Mouse (Mus musculus): ENCODE results near the gene Dync1li1.

Dync1li1 gene

DNA sequence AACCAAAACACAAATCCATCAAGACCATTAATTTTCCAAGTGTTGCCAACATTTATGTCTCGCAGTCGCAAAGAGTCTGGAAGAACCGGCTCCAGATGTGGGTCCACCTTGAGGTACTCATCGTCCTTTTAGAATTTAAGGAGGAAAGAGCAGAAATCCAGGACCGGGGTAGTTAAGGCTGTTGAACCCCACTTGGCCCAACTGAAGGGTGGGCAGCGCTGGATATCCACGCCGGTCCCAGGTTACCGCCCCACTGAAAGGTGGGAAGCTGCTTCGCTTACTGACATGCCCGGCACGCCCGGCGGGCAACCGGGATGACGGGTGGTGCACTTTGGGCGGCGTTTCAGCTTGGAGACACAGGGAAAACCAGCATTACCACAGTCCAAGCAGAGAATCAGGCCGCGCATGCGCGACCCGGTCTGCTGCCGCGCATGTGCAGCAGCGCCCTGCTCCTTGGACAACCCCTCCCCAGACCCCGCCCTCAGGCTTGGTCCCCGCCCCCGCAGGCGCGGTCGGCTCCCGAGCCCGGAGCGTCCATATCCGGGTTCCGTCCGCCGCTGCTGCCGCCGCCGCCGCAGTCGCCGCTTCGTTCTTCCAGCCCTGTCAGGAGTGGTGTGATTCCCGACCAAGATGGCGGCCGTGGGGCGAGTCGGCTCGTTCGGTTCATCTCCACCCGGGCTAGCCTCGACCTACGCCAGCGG lies at the start of gene Dync1li1:
Gene Dync1li1 (plus strand): TSS at position 539 of the 701 bp plus-strand sequence.
- DNase-seq = peak; percentile 99

DNA sequence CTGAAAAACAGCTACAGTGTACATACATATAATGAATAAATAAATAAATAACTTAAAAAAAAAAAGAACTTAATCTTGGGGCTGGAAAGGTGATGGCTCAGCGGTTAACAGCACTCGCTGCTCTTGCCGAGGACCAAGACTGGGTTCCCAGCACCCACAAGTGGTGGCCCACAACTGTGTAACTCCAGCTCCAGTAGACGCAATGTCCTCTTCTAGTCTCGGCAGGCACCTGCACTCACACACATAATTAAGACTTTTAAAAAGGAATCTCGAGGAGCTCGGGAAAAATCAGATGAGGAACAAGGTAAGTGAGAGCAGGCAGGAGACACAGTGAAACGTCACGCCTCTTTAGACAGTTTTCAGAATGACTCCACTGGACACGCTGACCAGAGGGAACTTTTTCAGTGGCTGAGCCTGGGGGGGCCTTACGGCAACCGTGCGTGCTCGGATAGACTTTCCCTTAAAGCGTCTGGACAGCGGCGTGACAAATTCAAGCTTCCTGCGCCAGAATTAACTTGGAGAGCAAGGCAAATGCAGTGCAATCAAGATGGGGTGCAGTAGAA lies 49.3 kb upstream of the Dync1li1 start:
- no peak for DNase-seq

DNA sequence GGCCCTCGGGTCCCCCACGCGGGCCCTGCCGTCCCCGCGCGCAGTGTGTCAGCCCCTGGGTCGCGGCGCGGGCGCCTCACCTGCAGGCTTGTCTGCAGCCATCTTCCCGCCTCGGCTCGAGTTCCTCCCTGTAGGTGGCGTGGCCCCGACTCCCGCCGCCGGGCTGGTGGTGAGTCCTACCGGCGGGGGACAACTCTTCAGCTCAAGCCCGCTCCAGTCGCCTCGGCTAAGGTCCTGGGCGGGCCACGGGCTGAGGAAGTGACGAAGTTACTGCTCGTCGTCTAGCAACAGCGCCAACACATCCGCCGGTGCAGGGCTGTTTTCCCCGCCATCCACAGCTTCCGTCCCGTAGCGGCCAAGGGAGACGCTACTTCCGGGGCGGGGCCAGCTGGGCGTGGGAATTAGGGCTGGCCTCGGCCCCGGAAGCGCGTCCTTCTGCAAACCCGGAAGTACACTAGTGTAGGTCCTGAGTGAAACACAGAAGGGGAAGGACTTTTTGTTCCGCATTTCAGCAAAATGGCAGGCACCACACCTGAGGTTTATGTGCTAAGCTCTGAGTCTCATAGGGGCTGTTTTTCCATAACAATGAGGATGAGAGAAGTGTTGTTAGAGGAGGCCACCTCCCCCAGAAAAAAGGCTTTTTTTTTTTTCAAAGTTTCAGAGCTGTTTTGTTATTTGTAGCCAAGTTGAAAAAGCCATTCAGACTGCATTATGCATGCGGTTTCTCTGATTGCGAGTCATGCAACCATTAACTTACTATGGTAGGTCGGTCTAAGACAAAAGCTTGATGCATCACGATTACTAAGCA lies 48.5 kb upstream of the Dync1li1 start, which contains the start of gene Cnot10:
Gene Cnot10 (minus strand): TSS at position 346 of the 808 bp plus-strand sequence.
- DNase-seq = peak; percentile 96

DNA sequence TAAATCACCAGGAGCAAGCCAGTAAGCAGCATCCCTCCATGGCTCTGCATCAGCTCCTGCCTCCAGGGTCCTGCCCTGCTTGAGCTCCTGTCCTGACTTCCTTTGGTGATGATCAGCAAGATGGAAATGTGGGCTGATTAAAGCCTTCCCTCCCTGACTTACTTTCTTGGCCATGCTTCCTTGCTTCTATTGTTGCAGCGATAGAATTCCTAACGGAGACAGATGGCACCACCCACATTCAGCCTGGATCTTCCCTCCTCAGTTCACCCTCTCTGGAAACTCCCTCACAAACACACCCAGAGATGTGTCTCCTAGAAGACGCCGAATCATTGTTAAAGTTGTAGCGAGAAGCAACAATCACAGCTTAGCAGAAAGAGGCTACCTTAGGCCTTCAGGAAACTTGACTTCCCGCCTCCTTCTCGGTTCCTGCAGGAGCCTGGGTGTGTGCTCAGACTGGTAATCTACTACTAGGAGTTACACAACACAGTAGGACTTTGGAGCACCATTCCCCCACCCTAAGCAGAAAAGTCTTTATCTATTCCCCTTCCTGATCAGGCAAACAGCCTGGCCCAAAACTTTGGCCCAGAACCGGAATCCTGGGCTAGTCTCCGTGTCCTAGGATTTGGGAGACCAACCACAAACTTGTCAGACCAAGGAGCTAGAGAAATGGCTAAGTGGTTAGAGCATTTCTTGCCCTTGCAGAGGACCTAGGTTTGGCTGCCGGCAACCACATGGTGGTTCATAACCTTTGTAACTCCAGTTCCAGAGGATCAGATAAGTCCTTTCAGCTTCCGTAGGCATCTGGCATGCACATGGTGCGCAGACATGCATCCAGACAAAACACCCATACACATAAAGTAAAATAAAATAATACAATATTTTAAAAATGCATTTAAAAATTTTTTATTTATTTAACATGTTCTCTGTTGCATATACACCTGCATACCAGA lies 41.8 kb upstream of the Dync1li1 start:
- DNase-seq = no peak

DNA sequence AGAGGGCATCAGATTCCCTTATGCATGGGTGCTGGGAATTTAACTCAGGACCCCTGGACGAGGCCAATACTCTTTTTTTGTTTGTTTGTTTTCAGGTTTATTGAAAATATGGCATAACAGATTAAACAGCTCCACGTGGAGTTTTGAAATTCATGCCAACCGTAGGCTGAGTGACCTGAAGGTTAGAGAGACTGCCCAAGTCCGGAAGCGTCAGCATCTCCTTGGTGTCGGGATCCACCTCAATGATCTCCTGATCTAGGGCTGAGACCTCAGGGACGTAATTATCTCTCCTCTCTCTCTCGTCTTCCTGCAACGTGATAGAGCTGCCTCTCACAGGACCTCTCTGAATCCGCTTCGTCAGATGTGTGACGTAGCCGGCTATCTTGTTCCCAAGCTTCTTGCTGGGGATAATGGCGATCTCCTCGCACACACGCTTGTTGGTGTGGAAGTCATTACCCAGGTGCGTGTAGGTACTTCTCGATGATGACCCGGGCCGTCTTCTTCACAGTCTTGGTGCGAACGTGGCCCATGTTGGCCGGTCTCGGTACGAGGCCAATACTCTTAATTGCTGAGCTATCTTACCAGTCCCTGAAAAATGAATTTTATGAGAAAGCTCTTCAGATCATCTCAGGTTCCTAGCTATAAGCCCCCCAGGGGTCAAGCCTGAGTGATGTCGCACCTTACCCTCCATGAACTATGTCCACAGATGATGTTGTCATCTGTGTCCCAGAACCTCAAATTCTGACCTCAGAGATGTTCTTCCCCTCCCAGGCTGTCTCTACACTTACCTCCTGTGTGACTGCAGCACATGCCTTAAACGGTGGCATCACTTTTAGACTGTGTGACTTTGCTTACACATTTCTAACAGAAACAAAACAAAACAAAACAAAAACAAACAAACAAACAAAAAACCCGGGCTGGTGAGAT lies 40.8 kb upstream of the Dync1li1 start:
- no peak for DNase-seq

GRCm38 (mm10) chr9:114648472-114648871 lies 40.1 kb upstream of the Dync1li1 start:
- DNase-seq = peak; percentile 53

- DNase-seq = no peak
Observed at GRCm38 (mm10) chr9:114649371-114649770, 39.2 kb upstream of the Dync1li1 start.

GRCm38 (mm10) chr9:114650938-114651634 lies 37.5 kb upstream of the Dync1li1 start:
- DNase-seq = no peak

GRCm38 (mm10) chr9:114655356-114655755 lies 33.2 kb upstream of the Dync1li1 start:
- no peak for DNase-seq

DNA sequence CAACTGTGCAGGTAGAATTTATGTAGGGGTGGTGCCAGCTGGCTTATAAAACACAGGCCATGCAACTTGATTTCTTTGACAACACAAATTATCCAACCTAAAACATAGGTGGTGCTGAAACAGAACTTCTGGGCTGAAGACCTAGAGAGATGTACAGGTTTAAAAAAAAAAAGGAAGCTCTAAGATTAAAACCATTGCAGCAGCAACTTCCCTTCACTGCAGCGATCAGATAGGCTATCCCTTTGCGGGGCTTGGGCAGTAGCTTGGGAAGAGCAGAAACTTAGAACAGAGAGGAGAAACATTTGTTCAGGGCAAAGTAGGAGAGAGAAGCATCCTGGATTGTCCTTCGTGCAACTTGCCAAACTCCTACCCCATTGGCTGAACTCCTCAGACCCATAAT lies 31.9 kb upstream of the Dync1li1 start:
- DNase-seq = no peak

GRCm38 (mm10) chr9:114660506-114660905 lies 28.1 kb upstream of the Dync1li1 start:
- no peak for DNase-seq

- DNase-seq = no peak
Observed at GRCm38 (mm10) chr9:114660983-114661382, 27.6 kb upstream of the Dync1li1 start.

GRCm38 (mm10) chr9:114661991-114662390 lies 26.6 kb upstream of the Dync1li1 start:
- DNase-seq = no peak

DNA sequence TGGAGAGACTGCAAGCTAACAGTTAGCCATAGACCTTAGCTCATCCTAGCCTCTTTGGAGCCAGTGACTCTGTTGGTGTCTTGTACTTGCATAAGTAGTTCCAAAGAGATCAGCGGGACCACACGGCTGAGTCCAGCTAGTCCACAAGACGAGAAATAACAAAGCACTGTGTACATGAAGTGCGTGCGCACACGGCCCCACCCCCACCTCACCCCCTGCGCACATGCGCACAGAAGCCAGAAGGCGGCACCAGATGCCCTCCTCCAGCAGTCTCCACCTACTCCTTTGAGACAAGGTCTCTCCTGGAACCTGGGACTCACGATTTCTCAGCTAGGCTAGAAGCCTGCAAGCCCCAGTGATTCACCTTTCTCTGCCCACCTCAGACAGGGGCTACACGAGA lies 24.8 kb upstream of the Dync1li1 start:
- no peak for DNase-seq

DNA sequence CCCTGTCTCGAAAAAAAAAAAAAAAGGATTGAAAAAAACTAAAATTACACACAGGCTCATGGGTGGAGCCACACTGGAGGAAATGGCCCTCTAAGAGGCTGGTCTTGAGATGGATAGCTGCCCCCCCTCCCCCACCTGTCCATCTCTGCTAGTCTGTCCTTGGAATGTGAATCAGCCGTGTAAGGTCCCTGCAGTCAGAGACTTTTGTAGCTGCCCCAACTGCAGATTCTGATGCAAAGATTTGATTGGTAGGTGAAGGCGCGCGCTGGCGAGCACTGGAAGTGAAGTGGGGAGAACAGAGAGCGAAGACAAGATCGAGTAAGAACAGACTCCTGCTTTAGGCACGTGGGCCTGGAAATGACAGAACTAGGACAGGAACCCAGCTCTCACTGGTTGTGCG lies 21.7 kb upstream of the Dync1li1 start:
- DNase-seq = no peak

GRCm38 (mm10) chr9:114668047-114668446 lies 20.5 kb upstream of the Dync1li1 start:
- DNase-seq = peak; percentile 26

DNA sequence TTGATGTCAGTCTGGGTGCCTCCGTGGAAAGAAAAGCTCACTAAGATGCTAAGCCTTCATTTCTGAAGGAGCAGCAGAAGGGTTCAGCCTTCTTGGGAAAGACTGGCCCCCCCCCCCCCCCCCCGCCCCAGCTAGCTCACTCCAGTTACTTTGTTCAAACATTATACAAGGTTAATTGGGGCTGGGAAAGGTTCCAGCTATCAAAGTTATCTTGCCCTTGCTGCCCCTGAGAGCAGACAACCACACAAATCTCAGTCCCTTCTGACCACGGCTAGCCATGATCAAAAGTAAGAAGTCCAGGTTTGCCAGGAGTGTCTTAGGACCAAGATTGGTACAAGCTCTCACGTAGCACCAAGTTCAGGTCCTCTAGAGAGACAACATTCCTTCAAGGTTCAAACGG lies 19.6 kb upstream of the Dync1li1 start:
- no peak for DNase-seq

- DNase-seq = peak; percentile 35
Observed at GRCm38 (mm10) chr9:114671946-114672345, 16.6 kb upstream of the Dync1li1 start.

- DNase-seq = peak; percentile 71
Observed at GRCm38 (mm10) chr9:114672703-114673561, 15.7 kb upstream of the Dync1li1 start.

DNA sequence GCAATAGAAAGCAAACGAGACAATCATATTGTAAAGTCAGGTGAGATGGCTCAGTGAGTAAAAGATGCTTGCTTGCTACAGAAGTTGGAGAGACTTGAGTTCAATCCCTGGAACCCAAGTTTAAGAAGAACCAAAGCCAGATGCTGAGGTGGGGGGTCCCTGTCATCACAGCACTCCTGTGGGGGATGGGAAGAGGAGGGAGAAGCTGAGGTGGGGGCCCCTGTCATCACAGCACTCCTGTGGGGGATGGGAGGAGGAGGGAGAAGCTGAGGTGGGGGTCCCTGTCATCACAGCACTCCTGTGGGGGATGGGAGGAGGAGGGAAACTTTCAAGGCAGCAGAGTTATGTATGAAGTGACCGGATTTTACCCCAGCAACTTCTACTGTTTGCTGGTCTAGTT lies 15.0 kb upstream of the Dync1li1 start:
- DNase-seq = peak; percentile 66

All from cerebellum, adult 9-10 months (tissue).